Mouse (Mus musculus): ENCODE measurements at regions not wholly inside any gene's neighbourhood (a gene's known extent, or its start where the extent isn't known, plus 50 kb on each side); places are given as distances from the start of the nearest gene placed in this dataset.

DNA sequence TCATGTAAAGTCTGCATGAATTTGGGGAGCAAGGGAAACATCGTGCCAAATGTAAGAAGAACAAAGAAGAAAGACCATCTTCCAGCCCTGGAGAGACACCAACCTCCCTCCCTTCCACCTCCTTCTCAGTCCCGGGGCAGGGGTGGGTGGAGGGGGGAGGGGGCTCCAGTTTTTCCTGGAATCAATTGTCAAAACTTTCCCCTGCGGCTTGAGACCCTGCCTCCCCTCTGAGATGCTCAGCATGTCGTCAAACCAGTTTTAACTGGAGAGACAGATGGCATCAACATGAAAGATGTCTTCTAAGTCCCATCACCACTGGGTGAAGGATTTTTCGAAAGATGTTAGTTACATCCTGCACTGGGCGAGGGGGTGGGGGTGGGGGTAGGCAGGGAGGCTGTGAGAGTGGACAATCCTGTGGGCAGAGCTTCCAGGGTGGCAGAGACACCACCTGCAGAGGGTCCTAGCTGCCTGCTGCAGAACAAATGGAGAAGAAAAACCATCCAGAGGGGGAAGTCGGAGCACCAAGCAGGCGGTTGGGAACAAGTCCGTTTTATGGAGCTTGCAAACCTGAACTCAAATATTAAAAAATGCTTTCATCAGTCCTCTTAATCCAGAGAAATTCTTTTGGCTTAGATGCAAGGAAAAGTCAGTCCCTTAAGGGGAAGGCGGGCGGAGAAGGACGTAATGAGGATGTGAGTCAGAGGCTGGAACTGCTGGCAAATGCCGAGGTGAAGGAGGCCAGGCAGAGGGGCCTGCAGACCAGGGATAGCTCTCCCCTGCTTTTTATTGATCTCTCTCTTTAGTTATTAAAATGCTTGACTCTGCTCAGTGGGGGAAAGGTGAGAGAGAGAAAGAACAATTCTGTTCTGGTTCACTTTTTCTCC is 157.6 kb downstream of the Gas1 start:
- H3K9me3 ChIP-seq, result no peaks in the 10 kb centered on the region
- no peak overlapping the region for H3K27ac ChIP-seq
- H3K27me3 ChIP-seq (replicated peaks), result no peaks in the 10 kb centered on the region
- H3K4me2 ChIP-seq, result no peak overlapping the region
- H3K4me1 ChIP-seq, result peaks cover 7% of the 10 kb centered on the region
- H3K36me3 ChIP-seq (replicated peaks), result no peaks in the 10 kb centered on the region
- H3K9ac ChIP-seq, result no peak overlapping the region
- 22% methylated on average over 13 of the region's 13 CpGs for WGBS
- ATAC-seq (replicated peaks), result no peak
- H3K4me3 ChIP-seq, result no peak overlapping the region

DNA sequence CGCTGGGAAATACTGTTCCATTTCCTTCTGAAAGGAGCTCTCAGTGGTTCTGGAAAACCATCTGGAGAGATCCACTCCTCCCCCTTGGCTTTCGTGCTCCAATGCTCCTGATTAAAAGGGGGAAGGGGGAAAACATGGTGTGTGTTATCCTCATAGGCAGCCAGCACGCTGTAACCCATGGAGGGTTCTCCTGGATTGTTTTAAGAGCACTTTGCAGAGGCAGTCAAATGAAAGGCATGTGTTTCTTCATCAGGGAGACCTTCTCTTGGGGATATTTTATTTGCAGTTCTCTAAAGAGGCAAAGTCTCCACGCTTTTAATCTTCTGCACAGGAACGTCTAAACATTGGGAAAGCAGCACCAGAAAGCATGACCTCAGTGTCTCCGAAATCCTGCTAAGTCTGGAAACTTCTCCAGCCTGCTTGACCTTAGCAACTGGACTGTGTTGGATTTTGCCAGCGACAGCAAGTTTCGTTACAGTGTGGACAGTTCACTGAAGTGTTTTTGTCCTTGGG is 161.3 kb downstream of the Gas1 start:
- Histone ChIP-seq H3K36me3 (replicated peaks) (no peaks in the 10 kb centered on the region), H3K4me2 (no peak overlapping the region), H3K27me3 (replicated peaks) (no peaks in the 10 kb centered on the region), H3K4me1 (peaks cover 7% of the 10 kb centered on the region), H3K9ac (no peak overlapping the region), H3K27ac (no peak overlapping the region), H3K9me3 (no peaks in the 10 kb centered on the region), H3K4me3 (no peak overlapping the region)
- no peak for ATAC-seq (replicated peaks)
- WGBS, result 71% methylated on average over 8 of the region's 8 CpGs

DNA sequence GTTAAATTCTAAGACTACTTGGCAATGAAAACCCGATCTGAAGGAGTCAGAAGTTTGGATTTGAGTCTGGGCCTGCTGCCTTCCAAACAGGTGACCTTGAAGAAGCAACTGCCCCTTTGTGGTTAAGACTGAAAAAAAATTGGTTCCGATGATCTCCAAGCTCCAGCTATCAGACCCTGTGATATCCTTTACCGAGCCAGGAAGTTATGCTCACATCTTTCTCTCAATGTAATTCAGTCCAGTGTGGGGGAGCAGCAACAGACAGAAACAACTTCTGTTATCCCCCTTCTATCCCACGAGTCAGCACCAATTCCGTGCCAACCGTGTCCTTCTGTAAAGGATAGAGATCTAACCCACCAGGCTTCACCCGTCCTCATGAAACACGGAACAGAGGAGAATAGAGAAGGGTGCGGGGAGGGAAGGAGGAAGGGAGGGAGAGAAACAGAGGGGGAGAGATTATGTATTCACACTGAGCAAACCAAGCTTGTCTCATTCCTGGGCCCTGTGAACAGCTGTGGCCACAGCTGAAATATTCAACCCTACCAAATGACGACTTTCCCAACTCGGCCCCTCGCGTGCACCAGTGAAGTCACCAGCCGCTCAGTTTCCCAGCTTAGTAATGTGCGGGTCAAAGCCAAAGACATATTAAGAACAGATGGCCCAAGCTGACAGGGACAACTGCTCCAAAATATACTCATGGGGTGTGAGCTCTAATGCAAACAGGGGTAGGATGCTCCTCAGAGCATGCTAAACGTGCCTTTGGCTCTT is 164.9 kb downstream of the Gas1 start:
- Histone ChIP-seq H3K4me1 (no peaks in the 10 kb centered on the region), H3K4me2 (no peak overlapping the region), H3K36me3 (replicated peaks) (no peaks in the 10 kb centered on the region), H3K27ac (no peak overlapping the region), H3K9ac (no peak overlapping the region), H3K4me3 (no peak overlapping the region), H3K9me3 (no peaks in the 10 kb centered on the region), H3K27me3 (replicated peaks) (no peaks in the 10 kb centered on the region)
- 74% methylated on average over 16 of the region's 16 CpGs for WGBS
- no peak for ATAC-seq (replicated peaks)

DNA sequence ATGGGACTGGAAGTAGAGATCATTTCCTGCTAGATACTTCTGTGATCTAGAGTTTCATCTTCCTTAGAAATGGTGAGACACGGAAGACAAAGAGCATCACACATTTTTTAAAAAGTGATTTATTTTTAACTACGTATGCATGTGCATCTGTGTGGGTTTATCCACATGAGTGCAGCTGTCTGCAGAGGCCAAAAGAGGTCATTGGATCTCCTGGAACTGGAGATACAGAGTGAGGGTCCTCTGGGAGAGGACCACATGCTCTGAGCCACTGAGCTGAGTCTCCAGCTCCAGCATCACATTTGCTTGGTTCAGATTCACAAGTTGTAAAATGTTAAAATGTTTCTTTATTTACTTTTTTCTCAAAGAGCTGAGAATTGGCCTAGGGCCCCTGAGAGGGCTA is 166.1 kb downstream of the Gas1 start:
- no peaks in the 10 kb centered on the region for H3K9me3 ChIP-seq
- no peaks in the 10 kb centered on the region for H3K4me1 ChIP-seq
- no peak overlapping the region for H3K4me2 ChIP-seq
- H3K27me3 ChIP-seq (replicated peaks), result no peaks in the 10 kb centered on the region
- H3K36me3 ChIP-seq (replicated peaks), result no peaks in the 10 kb centered on the region
- ATAC-seq (replicated peaks), result no peak
- 73% methylated on average over 2 of the region's 2 CpGs for WGBS
- no peak overlapping the region for H3K9ac ChIP-seq
- no peak overlapping the region for H3K4me3 ChIP-seq
- H3K27ac ChIP-seq, result no peak overlapping the region

DNA sequence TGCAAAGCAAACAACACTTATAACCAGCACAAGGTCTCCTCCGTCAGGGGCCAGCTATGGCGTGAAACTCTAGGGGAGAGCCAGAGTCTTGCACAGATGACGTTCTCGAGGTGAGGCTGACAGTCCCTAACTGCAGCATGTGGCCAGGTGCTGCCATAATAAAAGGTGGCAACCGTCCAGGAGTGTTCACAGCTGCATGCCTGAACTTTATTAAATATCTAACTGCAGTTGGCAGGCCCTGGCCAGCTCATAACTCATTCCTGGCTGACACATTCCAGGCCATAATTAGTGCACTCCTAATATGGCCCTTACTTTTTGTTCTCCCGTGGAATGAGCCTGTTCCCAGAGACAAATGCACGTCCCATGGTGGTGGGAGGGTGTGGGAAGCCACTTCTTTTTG is 169.6 kb downstream of the Gas1 start:
- H3K27ac ChIP-seq, result no peak overlapping the region
- H3K4me1 ChIP-seq, result no peaks in the 10 kb centered on the region
- H3K9me3 ChIP-seq, result no peaks in the 10 kb centered on the region
- H3K27me3 ChIP-seq (replicated peaks), result no peaks in the 10 kb centered on the region
- no peaks in the 10 kb centered on the region for H3K36me3 ChIP-seq (replicated peaks)
- H3K4me3 ChIP-seq, result no peak overlapping the region
- no peak for ATAC-seq (replicated peaks)
- H3K4me2 ChIP-seq, result no peak overlapping the region
- H3K9ac ChIP-seq, result no peak overlapping the region
- 68% methylated on average over 7 of the region's 7 CpGs for WGBS

DNA sequence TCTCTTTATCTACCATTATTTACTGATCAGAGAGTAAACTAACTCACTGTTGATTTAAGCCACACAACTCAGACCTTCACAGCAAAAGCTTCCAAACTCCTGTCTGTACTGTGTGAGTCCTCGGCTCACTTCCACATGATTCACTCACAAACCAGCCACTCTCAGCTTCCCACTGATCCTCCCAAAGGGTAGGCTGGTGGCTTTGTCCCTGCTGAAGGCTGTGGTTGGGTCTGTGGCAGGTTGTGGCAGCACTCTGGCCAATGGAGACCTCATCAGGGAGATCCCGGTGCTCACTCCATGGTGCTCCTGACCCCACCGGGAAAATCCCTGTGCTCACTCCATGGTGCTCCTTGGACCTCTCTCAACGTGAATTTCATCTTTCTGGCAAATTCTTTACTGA is 170.1 kb downstream of the Gas1 start:
- H3K27ac ChIP-seq, result no peak overlapping the region
- H3K4me1 ChIP-seq, result no peaks in the 10 kb centered on the region
- H3K4me2 ChIP-seq, result no peak overlapping the region
- H3K9ac ChIP-seq, result no peak overlapping the region
- no peaks in the 10 kb centered on the region for H3K27me3 ChIP-seq (replicated peaks)
- ATAC-seq (replicated peaks), result no peak
- H3K4me3 ChIP-seq, result no peak overlapping the region
- WGBS, result 89% methylated on average over 4 of the region's 4 CpGs
- H3K36me3 ChIP-seq (replicated peaks), result no peaks in the 10 kb centered on the region
- H3K9me3 ChIP-seq, result no peaks in the 10 kb centered on the region

DNA sequence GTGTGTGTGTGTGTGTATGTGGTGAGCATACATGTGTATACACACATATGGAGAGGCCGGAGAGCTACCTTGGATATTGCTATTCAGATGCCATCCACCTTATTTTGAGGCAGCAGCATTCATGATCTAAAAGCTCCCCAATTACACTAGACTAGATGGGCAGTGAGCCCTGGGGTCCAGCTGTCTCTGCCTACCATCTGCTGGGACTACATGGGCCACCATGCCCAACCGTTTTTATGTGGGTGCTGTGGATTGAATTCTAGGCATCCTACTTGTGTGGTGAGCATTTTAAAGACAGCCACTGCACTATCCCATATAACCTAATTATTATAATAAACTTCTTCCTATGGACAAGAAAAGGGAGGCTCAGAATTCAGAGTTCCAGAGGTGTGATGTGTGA is 172.6 kb downstream of the Gas1 start:
- H3K4me3 ChIP-seq, result no peak overlapping the region
- ATAC-seq (replicated peaks), result no peak
- no peaks in the 10 kb centered on the region for H3K27me3 ChIP-seq (replicated peaks)
- H3K36me3 ChIP-seq (replicated peaks), result no peaks in the 10 kb centered on the region
- no peak overlapping the region for H3K4me2 ChIP-seq
- peaks cover 2% of the 10 kb centered on the region; the same call in 1 of the 2 replicates for H3K4me1 ChIP-seq
- no peak overlapping the region for H3K9ac ChIP-seq
- no peaks in the 10 kb centered on the region for H3K9me3 ChIP-seq
- WGBS, result 90% methylated on average over 2 of the region's 2 CpGs
- H3K27ac ChIP-seq, result no peak overlapping the region

DNA sequence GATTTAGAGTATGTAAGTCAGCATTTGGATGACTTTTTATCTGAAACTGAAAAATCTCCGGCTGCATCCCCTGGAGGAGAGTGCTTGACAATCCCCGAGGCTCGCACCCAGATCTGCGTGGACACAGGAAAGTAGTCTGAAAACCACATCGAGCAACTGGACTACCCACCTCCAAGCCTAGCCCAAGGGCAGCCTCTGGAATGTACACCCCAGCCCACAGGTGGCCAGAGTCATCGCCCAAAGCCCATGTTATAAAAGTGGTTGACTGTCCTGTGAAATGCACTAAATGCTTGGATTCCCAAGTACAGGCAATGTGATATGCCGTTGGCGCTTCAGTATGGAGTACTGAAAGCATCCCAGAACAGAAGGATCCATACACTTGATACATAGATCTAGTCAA is 175.1 kb downstream of the Gas1 start:
- 95% methylated on average over 8 of the region's 8 CpGs for WGBS
- no peak overlapping the region for H3K4me3 ChIP-seq
- no peaks in the 10 kb centered on the region for H3K27me3 ChIP-seq (replicated peaks)
- H3K27ac ChIP-seq, result no peak overlapping the region
- H3K36me3 ChIP-seq (replicated peaks), result no peaks in the 10 kb centered on the region
- H3K4me2 ChIP-seq, result no peak overlapping the region
- no peaks in the 10 kb centered on the region for H3K9me3 ChIP-seq
- no peak overlapping the region for H3K9ac ChIP-seq
- ATAC-seq (replicated peaks), result no peak
- H3K4me1 ChIP-seq, result peaks cover 2% of the 10 kb centered on the region; the same call in 1 of the 2 replicates

DNA sequence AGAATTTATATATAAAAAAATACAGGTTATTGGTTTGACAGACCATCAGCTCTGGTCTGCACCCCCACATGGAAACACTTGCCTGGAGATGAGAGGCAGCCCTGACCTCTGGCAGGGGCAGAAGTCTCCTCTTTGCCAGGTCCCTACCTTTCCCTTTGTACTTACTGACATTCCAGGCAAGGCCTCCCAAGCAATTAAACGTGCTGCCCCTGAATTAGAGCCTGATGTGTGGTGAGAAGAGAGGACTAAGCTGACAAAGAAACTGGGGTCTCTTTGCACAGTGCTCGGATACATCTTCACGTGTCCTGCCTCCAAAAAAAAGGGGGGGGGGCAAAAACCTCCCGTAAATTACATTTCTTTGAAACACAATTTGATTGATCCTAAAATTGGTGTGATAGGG is 175.5 kb downstream of the Gas1 start:
- ATAC-seq (replicated peaks), result no peak
- H3K4me1 ChIP-seq, result peaks cover 2% of the 10 kb centered on the region; the same call in 1 of the 2 replicates
- no peak overlapping the region for H3K27ac ChIP-seq
- no peaks in the 10 kb centered on the region for H3K27me3 ChIP-seq (replicated peaks)
- no peak overlapping the region for H3K4me3 ChIP-seq
- no peaks in the 10 kb centered on the region for H3K9me3 ChIP-seq
- H3K9ac ChIP-seq, result no peak overlapping the region
- no peaks in the 10 kb centered on the region for H3K36me3 ChIP-seq (replicated peaks)
- WGBS, result 52% methylated on average over 4 of the region's 4 CpGs
- H3K4me2 ChIP-seq, result no peak overlapping the region

DNA sequence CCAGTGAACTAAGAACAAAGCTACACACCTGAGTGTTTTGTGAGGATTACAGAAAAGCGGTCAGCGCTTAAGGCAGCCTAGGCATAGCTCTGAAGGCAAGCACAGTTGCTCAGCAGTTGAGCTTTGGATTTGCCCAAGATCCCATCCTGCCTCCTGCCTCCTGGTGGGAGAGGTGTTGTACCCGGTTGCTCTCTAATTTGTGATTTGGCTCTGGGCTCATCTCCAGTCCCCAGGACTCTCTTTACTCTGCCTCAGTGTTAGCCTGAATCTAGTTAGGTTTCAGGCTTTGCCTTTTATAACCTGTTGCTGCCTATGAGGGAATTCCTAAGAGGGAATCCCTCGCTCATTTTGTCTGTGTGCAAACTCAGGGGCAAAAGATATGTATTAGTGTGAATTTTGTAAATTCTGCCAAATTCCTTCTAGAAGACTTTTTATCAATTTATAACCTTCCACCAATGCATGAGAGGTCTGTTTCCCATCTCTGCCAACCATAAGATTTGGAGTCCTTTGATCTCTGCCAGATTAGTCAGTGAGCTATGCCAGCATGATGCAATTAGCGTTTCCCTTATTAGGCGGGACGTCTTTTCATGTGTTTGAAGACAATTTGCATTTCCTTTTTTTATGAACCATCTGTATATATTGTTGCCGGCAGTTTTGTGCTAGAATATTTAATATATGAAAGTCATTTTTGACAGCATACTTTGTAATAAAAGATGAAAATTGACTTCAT is 176.4 kb downstream of the Gas1 start:
- WGBS, result 43% methylated on average over 8 of the region's 8 CpGs
- Histone ChIP-seq H3K27me3 (replicated peaks) (no peaks in the 10 kb centered on the region), H3K36me3 (replicated peaks) (no peaks in the 10 kb centered on the region), H3K4me2 (no peak overlapping the region), H3K4me1 (peaks cover 2% of the 10 kb centered on the region; the same call in 1 of the 2 replicates), H3K27ac (no peak overlapping the region), H3K4me3 (no peak overlapping the region), H3K9me3 (no peaks in the 10 kb centered on the region), H3K9ac (no peak overlapping the region)
- ATAC-seq (replicated peaks), result no peak; the same call in 1 of the 2 replicates

DNA sequence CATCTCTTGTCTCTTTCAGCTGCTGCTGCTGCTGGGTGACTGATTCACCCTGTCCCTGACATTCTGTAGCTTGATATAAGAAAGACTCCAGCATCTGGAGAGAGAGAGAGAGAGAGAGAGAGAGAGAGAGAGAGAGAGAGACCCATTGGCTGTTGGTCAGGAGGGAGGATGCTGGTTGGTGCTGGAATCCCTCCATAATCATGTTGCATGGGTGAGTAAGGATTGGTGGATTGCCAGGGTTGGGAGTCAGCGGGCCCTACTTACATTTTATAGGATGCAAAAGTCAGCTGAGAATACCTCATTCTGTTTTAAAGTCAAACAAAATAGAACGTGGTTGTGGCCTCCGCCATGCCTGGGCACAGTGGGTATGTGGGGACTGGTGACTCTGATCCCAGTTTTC is 174.5 kb upstream of the Tut7 start:
- 94% methylated on average over 3 of the region's 3 CpGs for WGBS
- Histone ChIP-seq H3K4me1 (peaks cover 6% of the 10 kb centered on the region), H3K27me3 (replicated peaks) (no peaks in the 10 kb centered on the region), H3K4me3 (no peak overlapping the region), H3K9ac (no peak overlapping the region), H3K27ac (no peak overlapping the region), H3K36me3 (replicated peaks) (no peaks in the 10 kb centered on the region), H3K9me3 (no peaks in the 10 kb centered on the region), H3K4me2 (no peak overlapping the region)
- ATAC-seq (replicated peaks), result no peak

DNA sequence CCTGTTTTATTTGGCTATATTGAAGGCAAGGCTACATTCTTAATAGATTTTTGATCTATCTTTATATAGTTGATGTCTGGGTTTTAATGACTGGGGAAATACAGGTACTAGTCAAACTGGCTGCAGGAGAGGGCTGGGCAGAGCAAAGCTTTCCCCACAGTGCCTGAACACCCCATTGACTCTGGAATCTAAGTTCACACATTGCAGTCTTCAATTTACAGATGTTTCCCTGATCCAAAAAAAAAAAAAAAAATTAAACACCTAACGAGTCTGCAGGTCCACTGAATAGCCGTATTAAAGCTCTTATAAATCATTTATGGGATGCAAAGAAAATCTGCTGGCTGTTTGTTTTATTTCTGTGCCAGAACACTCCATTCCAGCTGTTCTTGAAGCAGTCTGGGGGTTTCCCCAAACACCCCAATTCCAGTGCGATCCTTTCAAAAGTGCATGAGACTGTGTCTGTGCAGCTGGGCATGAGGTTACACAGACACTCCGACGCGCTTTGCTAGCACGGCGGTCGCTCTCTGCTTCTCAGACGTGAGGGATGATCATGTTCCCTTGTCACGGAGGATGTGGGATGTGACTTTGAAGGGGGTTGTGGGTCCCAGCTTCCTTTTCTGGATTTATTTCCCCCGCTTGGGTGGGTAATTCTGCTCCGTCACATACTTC is 173.3 kb upstream of the Tut7 start:
- Histone ChIP-seq H3K27me3 (replicated peaks) (no peaks in the 10 kb centered on the region), H3K36me3 (replicated peaks) (no peaks in the 10 kb centered on the region), H3K4me1 (peaks cover 6% of the 10 kb centered on the region), H3K9me3 (no peaks in the 10 kb centered on the region), H3K4me3 (no peak overlapping the region), H3K4me2 (no peak overlapping the region), H3K9ac (no peak overlapping the region), H3K27ac (no peak overlapping the region)
- 76% methylated on average over 13 of the region's 13 CpGs for WGBS
- ATAC-seq (replicated peaks), result no peak

All from midbrain, embryonic 15.5 days (tissue).